Mouse (Mus musculus) left cerebral cortex, adult 11 months (tissue): ENCODE results near the gene Kdm5a.

Source experiments
- DNase-seq: peaks from one replicate; pipeline ENCODE4 v3.0.0; 2022; ENCODE audit warnings: low spot score

Gene Kdm5a

DNA sequence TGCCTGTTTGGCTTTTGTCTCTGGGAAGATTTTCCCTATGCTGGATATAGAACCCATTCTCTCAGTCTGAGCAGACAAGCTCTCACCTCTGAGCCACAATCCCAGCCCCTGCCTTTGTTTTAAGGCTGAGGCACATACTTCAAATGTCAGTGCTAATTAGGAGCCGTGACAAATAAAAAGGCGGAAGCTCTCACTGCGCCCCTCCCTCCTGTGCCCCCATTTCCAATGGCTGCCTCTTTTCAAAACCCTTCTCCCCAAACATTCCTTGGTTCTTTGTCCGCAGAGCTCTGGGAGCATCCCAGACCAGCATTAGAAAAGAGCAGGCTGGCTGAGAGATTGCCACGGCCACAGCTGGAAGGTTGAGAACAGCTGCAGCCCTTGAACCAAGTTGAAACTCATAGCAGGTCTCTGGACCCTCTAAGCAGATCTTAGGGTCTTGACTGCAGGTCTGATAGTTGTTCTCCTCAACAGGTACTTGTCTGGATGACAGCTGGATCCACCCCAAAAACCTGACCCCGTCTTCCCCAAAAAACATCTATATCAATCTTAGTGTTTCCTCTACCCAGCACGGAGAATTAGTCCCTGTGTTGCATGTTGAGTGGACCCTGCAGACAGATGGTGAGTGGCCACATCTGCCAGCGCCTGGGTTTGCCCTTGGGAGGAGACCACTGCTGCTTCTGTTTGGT lies 108.7 kb downstream of the Kdm5a start:
- no peak for DNase-seq

- DNase-seq = no peak
Observed at GRCm38 (mm10) chr6:120473427-120473826, 109.5 kb downstream of the Kdm5a start.

DNA sequence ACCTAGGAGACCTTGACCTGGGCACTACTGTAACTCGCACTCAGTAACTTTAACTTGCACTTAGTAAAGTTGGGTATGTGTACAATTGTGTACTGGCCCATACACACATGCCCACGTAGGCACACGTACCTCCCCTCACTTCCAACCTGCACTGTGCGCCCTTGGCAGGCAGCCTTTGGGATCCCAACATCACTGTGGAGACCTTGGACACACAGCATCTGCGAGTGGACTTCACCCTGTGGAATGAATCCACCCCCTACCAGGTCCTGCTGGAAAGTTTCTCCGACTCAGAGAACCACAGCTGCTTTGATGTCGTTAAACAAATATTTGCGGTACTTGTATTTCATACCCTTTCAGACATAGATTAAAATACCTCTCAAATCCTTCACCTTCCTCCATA lies 111.4 kb downstream of the Kdm5a start:
- DNase-seq = no peak

GRCm38 (mm10) chr6:120479302-120479701 lies 115.4 kb downstream of the Kdm5a start:
- no peak for DNase-seq

DNA sequence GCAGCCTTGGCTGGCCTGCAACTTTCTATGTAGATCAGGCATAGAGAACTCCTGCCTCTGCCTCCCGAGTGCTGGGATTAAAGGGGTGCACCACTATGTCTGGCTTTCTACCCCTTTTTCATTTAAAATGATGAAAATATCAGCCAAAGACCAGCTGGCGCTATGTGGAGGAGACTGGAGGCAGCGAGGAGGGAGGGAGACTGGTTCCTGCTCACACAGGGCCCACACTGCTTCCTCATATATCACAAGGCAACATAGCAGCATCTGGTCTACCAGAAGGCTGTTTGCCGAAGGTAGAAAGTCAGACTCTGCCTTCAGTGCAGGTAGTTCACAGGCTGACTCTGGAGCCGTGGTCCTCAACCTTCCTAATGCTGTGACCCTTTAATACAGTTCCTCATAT lies 116.4 kb downstream of the Kdm5a start:
- no peak for DNase-seq

GRCm38 (mm10) chr6:120481538-120481937 lies 117.6 kb downstream of the Kdm5a start:
- no peak for DNase-seq

GRCm38 (mm10) chr6:120482021-120482420 lies 118.1 kb downstream of the Kdm5a start:
- no peak for DNase-seq

- no peak for DNase-seq
Observed at GRCm38 (mm10) chr6:120482756-120483155, 118.8 kb downstream of the Kdm5a start.

- peak; percentile 74 for DNase-seq
Observed at GRCm38 (mm10) chr6:120483211-120483626, 119.3 kb downstream of the Kdm5a start.

DNA sequence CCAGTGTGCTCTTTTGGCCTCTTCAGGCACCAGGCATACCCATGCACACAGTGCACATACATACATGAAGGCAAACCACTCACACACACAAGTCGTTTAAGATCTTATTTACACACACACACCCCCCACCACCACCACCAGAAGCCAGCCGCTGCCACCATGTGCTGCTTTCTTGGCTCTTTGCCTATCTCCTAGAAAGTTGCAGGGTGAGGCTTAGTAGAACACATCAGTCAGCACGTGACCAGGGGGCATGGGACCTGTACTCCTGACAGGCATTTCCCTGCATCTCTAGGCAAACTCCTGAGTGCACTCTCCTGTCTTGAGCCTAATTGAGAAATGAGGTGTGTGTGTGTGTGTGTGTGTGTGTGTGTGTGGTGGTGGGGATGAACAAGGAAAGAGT lies 121.1 kb downstream of the Kdm5a start:
- DNase-seq = no peak

- DNase-seq = no peak
Observed at GRCm38 (mm10) chr6:120486051-120486510, 122.2 kb downstream of the Kdm5a start.

GRCm38 (mm10) chr6:120488647-120489046 lies 124.7 kb downstream of the Kdm5a start:
- no peak for DNase-seq

GRCm38 (mm10) chr6:120489461-120489860 lies 125.5 kb downstream of the Kdm5a start:
- no peak for DNase-seq

GRCm38 (mm10) chr6:120491064-120491463 lies 127.1 kb downstream of the Kdm5a start:
- no peak for DNase-seq

DNA sequence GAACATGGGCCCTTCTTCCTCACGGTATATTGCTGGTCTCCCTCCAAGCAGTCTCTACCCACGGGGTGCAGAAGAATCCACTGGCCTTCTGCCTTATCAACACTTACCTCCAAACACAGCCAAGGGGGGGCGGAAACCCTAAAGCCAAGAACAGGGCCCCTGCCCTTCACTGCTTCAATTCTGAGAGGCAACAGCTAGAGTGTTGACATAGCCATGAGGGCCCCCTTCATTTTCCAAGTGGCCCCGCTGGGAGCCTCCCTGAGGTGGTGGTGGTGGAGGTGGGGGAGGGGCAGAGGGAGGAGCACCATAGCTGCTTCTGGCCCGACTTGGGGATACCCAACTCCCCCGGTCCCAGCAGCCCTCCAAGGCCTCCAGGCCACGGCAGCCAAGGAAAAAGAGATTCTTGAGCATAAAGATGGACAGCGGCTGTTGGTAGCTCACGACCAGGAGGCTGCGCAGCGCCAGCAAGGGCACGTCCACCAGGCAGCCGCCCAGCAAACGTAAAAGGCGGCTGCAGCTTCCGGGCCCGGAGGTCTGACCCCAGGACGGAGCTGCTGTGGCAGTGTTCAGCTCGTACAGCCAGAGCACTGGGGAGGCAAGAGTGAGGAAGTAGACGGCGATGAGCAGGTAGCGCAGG lies 128.1 kb downstream of the Kdm5a start:
- DNase-seq = no peak

DNA sequence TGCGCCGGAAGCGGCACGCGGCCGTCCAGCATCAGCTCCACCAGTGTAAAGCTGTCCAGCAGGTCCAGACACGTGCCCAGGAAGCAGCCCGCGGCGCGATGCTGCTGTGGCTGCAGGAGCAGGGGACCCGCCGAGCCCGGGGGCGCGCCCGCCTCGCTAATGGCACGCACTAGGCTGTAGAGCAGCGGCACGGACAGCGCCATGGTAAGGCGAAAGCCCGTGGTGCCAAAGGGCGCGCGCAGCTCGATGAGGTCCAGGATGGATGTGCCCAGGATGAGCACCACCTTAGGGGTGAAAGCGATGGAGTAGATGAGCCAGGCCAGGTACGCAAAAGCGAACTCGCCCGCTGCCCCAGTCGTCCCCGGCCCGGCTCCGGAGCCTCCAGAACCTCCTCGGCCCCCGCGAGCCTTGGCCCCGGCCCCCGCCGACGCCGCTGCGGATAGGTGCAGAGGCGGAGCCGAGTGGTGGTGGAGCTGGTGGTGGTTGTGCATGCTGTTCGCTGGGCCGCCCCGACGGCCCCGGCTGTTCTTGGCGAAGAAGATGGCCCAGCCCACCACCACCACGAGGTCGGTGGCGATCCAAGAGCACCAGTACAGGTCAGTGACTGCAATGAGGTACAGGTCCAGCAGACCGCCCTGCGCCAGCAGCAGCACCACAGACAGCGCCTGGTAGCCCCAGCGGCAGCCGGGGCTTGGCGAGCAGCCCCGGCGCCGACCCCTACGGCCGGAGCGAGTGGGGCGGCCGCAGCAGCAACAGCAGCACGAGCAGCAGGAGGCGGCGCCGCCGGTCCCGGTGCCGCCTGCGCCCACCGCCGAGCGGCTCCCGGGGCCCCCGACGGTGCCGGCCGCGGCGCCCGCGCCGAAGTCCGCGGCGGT lies 128.8 kb downstream of the Kdm5a start:
- DNase-seq = no peak

GRCm38 (mm10) chr6:120493374-120494181 lies 129.7 kb downstream of the Kdm5a start, which contains the start of gene Tmem121b:
Gene Tmem121b, minus strand, starts transcription at chr6:120493807.
- DNase-seq = peak; percentile 77
